Mouse (Mus musculus) neutrophil, adult 83 days (primary cell): ENCODE data around the gene Pam. TPM values are rescaled to one million over a fixed set of nuclear protein-coding genes. Genes with fewer than 3 reads are reported as not detected.

Source experiments
- total RNA-seq, 2 experiments: library from RNA; stranded (reverse); gene quantifications; one replicate each; pipeline ENCODE4 v1.2.4; 2023

The Pam gene
- 10 to 100 TPM; 21.8 to 24.3 TPM for total RNA-seq

DNA sequence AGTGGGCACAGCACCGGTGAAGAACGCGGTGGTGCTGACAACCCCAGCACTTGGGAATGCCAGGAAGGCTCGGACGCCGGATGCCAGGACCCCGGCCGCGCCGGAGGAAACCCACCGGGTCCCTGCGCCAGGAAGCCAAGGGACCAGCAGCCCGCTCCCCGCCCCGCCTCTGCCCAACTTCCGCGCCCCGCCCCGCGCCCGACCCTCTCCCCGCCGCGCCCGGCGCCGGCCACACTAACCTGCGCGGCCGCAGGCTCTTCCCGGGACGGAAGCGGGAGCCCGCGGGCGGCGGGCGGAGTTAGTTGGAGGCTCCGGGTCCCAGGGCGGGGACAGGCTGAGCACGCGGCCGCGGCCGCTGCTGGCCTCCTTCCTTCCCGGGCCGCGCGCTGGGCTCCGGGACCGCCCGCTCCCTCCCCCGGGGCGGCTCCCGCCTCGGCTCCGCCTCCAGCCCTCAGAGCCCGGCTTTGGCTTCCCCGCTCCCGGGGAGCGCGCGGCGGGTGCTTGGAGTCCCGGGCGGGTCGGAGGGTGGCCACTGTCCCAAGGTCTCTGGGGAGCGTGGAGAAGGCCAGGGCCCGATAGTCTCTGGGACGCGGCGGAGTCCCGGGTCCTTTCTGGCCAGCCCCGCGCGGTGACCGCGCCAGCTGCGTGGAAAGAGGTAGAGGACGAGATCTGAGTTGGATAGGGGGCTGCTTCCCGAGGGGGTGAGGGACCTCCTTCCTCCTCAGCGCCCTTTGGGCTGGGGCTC is at the start of gene Pam:
Gene Pam (minus strand): TSS at position 401 of the 745 bp plus-strand sequence.

DNA sequence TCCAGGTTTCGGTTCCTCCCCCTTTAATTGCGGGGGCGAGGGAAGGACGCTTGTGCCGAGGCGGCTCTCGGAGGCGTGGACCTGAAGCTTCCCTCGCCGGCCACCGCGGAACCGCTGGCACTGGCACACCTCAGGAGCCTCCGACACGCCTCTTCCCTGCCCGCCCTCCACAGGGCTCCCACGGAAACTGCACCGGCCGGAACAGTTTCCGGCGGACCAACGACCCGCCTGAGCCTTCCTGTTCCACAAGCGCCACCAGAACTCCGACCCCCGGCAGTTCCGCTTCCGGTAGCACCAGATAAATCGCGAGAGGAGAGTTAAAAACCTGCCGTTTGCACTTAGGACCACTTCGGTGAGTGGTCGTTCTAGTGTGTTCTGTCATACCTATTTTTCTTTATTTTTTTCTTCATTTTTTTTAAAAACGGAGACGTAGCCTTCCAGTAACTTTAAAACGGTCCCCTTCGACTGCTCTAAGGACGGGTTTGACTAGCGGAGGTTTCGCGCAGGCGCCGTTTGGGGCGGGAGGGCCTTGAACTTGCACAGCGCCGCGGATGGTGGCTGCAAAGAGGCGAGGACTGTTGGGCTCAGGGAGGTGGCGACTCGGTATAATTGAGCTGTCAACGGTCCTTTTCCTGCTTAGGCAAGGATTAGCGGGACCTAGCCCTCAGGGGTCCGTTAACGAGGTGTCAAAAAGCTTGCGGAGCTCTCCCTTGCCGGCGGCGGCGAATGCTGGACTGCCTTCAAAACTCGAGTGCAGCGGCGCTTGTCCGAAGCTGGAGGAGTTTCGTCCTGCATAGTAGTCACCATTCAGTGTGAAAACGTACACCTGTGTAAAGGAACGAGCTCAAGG is 325.3 kb downstream of the Pam start, which contains the start of the genes Gin1 and Ppip5k2:
Gene Gin1 (plus strand): TSS at position 269 of the 850 bp plus-strand sequence.
Gene Ppip5k2 (minus strand): TSS at position 508 of the 850 bp plus-strand sequence.

